Mouse (Mus musculus) CH12.LX (cell line): Measurements from ENCODE around the gene Pou4f1. TPM values are rescaled to one million over a fixed set of nuclear protein-coding genes. Genes with fewer than 3 reads are reported as not detected.

Source experiments
- DNase-seq: peaks from one replicate; pipeline ENCODE4 v3.0.0-alpha.2; 2013; ENCODE audit errors: extremely low read depth
- H3K27ac ChIP-seq: 2 replicates; pipeline ENCODE4 v1.5.1; 2012; ENCODE audit warnings: low read depth, mild to moderate bottlenecking, control low read depth, moderate library complexity; ENCODE audit not compliant: insufficient read depth
- H3K27me3 ChIP-seq: replicated peaks from 2 replicates; pipeline ENCODE3; 2012; ENCODE audit warnings: inconsistent platforms
- H3K36me3 ChIP-seq, 2 experiments: replicated peaks in 1 of 2; 2 replicates each; pipeline versions ENCODE3 to v1.6.1; 2012; ENCODE audit warnings: inconsistent platforms in 1 of 2, low read length in 1 of 2, mild to moderate bottlenecking in 1 of 2, mixed read lengths in 1 of 2, moderate library complexity in 1 of 2; ENCODE audit not compliant: control insufficient read depth in 1 of 2, insufficient read depth in 1 of 2
- H3K4me1 ChIP-seq, 2 experiments: 2 replicates each; pipeline ENCODE4 v1.6.1; 2012; ENCODE audit warnings: inconsistent platforms in 1 of 2, moderate library complexity in 1 of 2; ENCODE audit not compliant: insufficient read depth in 2 of 2, control insufficient read depth in 1 of 2
- H3K4me2 ChIP-seq: 2 replicates; pipeline ENCODE4 v1.6.1; 2012; ENCODE audit warnings: low read depth, mild to moderate bottlenecking, control low read depth; ENCODE audit not compliant: poor library complexity, insufficient read depth, severe bottlenecking
- H3K4me3 ChIP-seq, 3 experiments: fragments of 150-350 bp in 1 of 3; sonication (generic) in 1 of 3; replicated peaks in 1 of 3; 2 replicates each; pipeline versions ENCODE3 to v1.5.1; 2011 to 2012; ENCODE audit warnings: low read depth in 2 of 3, low read length in 2 of 3, mild to moderate bottlenecking in 2 of 3, moderate library complexity in 2 of 3, control low read depth in 1 of 3, improper control_type of control experiment in 1 of 3, inconsistent platforms in 1 of 3, mixed read lengths in 1 of 3; ENCODE audit not compliant: poor library complexity in 1 of 3
- H3K79me2 ChIP-seq: replicated peaks from 2 replicates; pipeline ENCODE4 v1.6.1; 2012; ENCODE audit warnings: mild to moderate bottlenecking, moderate library complexity; ENCODE audit not compliant: control insufficient read depth, poor library complexity, insufficient read depth, severe bottlenecking; ENCODE audit errors: extremely low read depth
- H3K9ac ChIP-seq: 2 replicates; pipeline ENCODE4 v1.6.1; 2012; ENCODE audit warnings: low read depth, mild to moderate bottlenecking, control low read depth, moderate library complexity; ENCODE audit not compliant: insufficient read depth
- H3K9me3 ChIP-seq: replicated peaks from 2 replicates; pipeline ENCODE3; 2012; ENCODE audit warnings: low read length, inconsistent platforms, mixed read lengths
- BHLHE40 ChIP-seq: IDR thresholded peaks from 2 replicates; pipeline ENCODE4 v1.6.1; 2011; ENCODE audit warnings: mild to moderate bottlenecking, low read depth, low read length, improper control_type of control experiment
- CHD1 ChIP-seq: IDR thresholded peaks from 2 replicates; pipeline ENCODE4 v1.6.1; 2012; ENCODE audit warnings: low read depth, low read length, improper control_type of control experiment, inconsistent platforms
- E2F4 ChIP-seq: IDR thresholded peaks from 2 replicates; pipeline ENCODE4 v1.6.1; 2011; ENCODE audit warnings: low read depth, low read length, improper control_type of control experiment; ENCODE audit not compliant: insufficient replicate concordance
- EP300 ChIP-seq: IDR thresholded peaks from 2 replicates; pipeline ENCODE4 v1.6.1; 2011; ENCODE audit warnings: low read length, improper control_type of control experiment
- IRF4 ChIP-seq: IDR thresholded peaks from 2 replicates; pipeline ENCODE4 v1.6.1; 2014; ENCODE audit warnings: low read depth, mild to moderate bottlenecking, inconsistent platforms, low read length, improper control_type of control experiment
- JUN ChIP-seq: IDR thresholded peaks from 2 replicates; pipeline ENCODE4 v1.6.1; 2011; ENCODE audit warnings: low read depth, mild to moderate bottlenecking, low read length, improper control_type of control experiment, moderate library complexity; ENCODE audit not compliant: insufficient read depth
- MAFK ChIP-seq: IDR thresholded peaks from 2 replicates; pipeline ENCODE4 v1.6.1; 2011; ENCODE audit warnings: low read length, improper control_type of control experiment; ENCODE audit not compliant: insufficient replicate concordance
- MAX ChIP-seq: IDR thresholded peaks from 2 replicates; pipeline ENCODE4 v1.6.1; 2011; ENCODE audit warnings: low read length, improper control_type of control experiment
- MAZ ChIP-seq: IDR thresholded peaks from 2 replicates; pipeline ENCODE4 v1.6.1; 2012; ENCODE audit warnings: low read depth, mild to moderate bottlenecking, inconsistent platforms, low read length, improper control_type of control experiment, moderate library complexity
- MXI1 ChIP-seq: IDR thresholded peaks from 2 replicates; pipeline ENCODE4 v1.6.1; 2011; ENCODE audit warnings: mild to moderate bottlenecking, low read depth, low read length, improper control_type of control experiment
- MYC ChIP-seq: IDR thresholded peaks from 2 replicates; pipeline ENCODE4 v1.6.1; 2011; ENCODE audit warnings: low read depth, mild to moderate bottlenecking, improper control_type of control experiment, low read length
- NELFE ChIP-seq: IDR thresholded peaks from 2 replicates; pipeline ENCODE4 v1.6.1; 2011; ENCODE audit warnings: low read depth, low read length, improper control_type of control experiment
- NRF1 ChIP-seq: IDR thresholded peaks from 2 replicates; pipeline ENCODE4 v1.6.1; 2014; ENCODE audit warnings: low read depth, mild to moderate bottlenecking, inconsistent platforms, low read length, improper control_type of control experiment, moderate library complexity
- PAX5 ChIP-seq: IDR thresholded peaks from 2 replicates; pipeline ENCODE4 v1.6.1; 2012; ENCODE audit warnings: low read length, inconsistent platforms, mixed read lengths
- POLR2AphosphoS2 ChIP-seq: IDR thresholded peaks from 2 replicates; pipeline ENCODE4 v1.6.1; 2011; ENCODE audit warnings: low read depth, low read length, improper control_type of control experiment
- RAD21 ChIP-seq: IDR thresholded peaks from 2 replicates; pipeline ENCODE4 v1.6.1; 2011; ENCODE audit warnings: low read depth, mild to moderate bottlenecking, low read length, improper control_type of control experiment, moderate library complexity
- RCOR1 ChIP-seq: conservative IDR thresholded peaks from 2 replicates; pipeline ENCODE4 v1.6.1; 2012; ENCODE audit warnings: low read depth, mild to moderate bottlenecking, inconsistent platforms, low read length, improper control_type of control experiment
- SMC3 ChIP-seq: IDR thresholded peaks from 2 replicates; pipeline ENCODE4 v1.6.1; 2011; ENCODE audit warnings: low read depth, low read length, improper control_type of control experiment
- TBP ChIP-seq: conservative IDR thresholded peaks from 2 replicates; pipeline ENCODE4 v1.6.1; 2011; ENCODE audit warnings: low read depth, low read length, improper control_type of control experiment
- UBTF ChIP-seq: IDR thresholded peaks from 2 replicates; pipeline ENCODE4 v1.6.1; 2012; ENCODE audit warnings: low read depth, mild to moderate bottlenecking, inconsistent platforms, low read length, improper control_type of control experiment, moderate library complexity
- USF2 ChIP-seq: conservative IDR thresholded peaks from 2 replicates; pipeline ENCODE4 v1.6.1; 2011; ENCODE audit warnings: low read depth, low read length, improper control_type of control experiment
- ZC3H11A ChIP-seq: IDR thresholded peaks from 2 replicates; pipeline ENCODE4 v1.6.1; 2012; ENCODE audit warnings: low read depth, mild to moderate bottlenecking, inconsistent platforms, low read length, improper control_type of control experiment
- ZMIZ1 ChIP-seq: IDR thresholded peaks from 2 replicates; pipeline ENCODE4 v1.6.1; 2012; ENCODE audit warnings: low read depth, mild to moderate bottlenecking, inconsistent platforms, low read length, improper control_type of control experiment
- dilution Hi-C: fragments of 300-500 bp; cut with MboI; formaldehyde crosslinking; loops from 2 replicates; pipeline ENCODE4 v1.14.3; 2020; ENCODE audit warnings: low sequenced_read_pairs; ENCODE audit not compliant: extremely low pct_unique_long_range_greater_than_20kb, extremely low pct_ligation_motif_present
- in situ Hi-C: fragments of 300-500 bp; cut with MboI; formaldehyde crosslinking; loops from 3 replicates; pipeline ENCODE4 v1.14.3; 2019; ENCODE audit warnings: low sequenced_read_pairs, low pct_ligation_motif_present, low pct_unique_long_range_greater_than_20kb, mixed read lengths
- polyA plus RNA-seq: library from polyadenylated mRNA; unstranded; fragments of >175 nt; gene quantifications from 2 replicates; pipeline ENCODE4 v1.2.1, GENCODE M21; 2012; ENCODE audit warnings: low read depth; ENCODE audit not compliant: insufficient read length
- total RNA-seq, 2 experiments: library from RNA; depleted of rRNA; stranded (reverse); fragments of 300-350 nt in 1 of 2; fragments of >200 nt in 1 of 2; gene quantifications; 2 replicates each; pipeline ENCODE4 v1.2.3; 2012 to 2014

Pou4f1 gene
- total and polyA plus RNA-seq, 3 experiments, result 1.1 to 4.2 (median 1.5) TPM

DNA sequence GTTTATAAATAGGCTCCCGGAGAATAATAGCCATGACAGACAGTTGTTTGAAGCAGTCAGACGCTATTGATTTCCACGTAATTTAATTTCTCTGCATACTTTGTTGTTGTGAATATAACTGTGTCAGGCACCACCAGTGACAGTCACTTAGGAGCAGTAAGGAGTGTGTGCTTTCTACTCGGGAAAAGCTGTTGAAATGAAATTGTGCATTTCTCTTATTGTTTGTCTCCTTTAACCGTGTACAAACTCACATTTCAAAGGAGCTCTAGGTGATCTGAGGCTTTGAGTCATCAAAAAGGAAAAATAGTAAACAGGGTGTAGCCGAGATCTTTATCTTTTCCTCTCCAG, 798 bp upstream of the Pou4f1 start:
- in situ Hi-C loops, result no loop called here
- Histone ChIP-seq H3K9me3 (peaks cover 6% of the 10 kb centered on the region), H3K79me2 (no peaks in the 10 kb centered on the region), H3K4me2 (peak overlapping the region; percentile 33; the same call in 1 of the 2 replicates), H3K9ac (0 out of 2 replicates have a peak overlapping the region, but pooled peaks have one; percentile 12), H3K36me3 (peaks cover 0 to 13% of the 10 kb centered on the region in 2 experiments), H3K4me3 (no peak overlapping the region), H3K4me1 (peaks cover 7 to 8% of the 10 kb centered on the region in 2 experiments), H3K27me3 (peaks cover 23% of the 10 kb centered on the region), H3K27ac (no peak overlapping the region)
- TF ChIP-seq POLR2AphosphoS2, result no peak
- TF ChIP-seq IRF4, result no peak
- no peak for TF ChIP-seq RAD21
- no peak for TF ChIP-seq E2F4
- TF ChIP-seq USF2, result no peak
- no peak for TF ChIP-seq ZC3H11A
- TF ChIP-seq MXI1, result no peak
- DNase-seq, result no peak
- dilution Hi-C loops, result no loop called here

DNA sequence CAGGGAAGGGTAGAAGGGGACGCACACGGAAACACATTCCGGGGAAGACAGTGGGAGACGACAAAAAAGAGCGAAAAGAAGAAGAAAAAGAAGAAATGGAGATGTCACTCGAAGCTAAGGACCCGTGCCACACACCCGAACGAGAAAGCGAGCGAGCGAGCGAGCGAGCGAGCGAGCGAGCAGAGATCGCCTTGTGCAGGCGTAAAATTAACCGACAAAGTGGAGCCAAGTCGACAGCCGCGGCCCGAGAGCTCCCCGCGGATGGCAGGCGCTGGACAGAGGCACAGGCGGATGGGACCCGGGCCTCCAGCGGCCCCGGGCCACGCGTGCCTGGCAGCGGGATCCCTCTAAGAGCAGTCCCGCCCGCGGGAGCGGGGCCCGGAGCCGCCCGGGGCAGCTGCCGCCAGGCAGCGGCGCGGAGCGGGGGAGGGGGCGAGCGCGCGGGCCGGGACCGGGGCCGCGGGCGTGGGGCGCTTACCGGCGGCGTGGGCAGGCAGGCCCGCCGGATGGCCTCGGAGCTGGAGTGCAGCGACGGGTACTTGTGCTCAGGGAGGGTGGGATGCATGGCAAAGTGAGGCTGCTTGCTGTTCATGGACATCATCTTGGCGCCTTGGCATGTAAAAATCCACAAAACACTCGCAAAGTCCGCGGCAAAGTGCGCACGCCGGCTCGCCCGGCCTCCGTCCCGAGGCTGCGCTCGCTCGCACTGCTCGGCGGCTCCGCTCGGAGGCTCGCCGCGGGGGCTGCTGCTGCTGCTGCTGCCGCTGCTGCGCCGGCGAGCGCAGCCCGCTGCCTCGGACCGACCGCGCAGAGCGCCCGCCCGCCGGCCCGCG, 450 bp downstream of the Pou4f1 start:
- Histone ChIP-seq H3K4me2 (peak overlapping the region; percentile 78), H3K4me3 (peak overlapping the region; percentile 53 to 90 (median 66)), H3K36me3 (peaks cover 0 to 13% of the 10 kb centered on the region in 2 experiments), H3K9me3 (peaks cover 6% of the 10 kb centered on the region), H3K79me2 (no peaks in the 10 kb centered on the region), H3K9ac (peak overlapping the region; percentile 81), H3K4me1 (peaks cover 5 to 8% of the 10 kb centered on the region in 2 experiments), H3K27me3 (peaks cover 23% of the 10 kb centered on the region), H3K27ac (peak overlapping the region; percentile 16; the same call in 1 of the 2 replicates)
- DNase-seq, result no peak
- dilution Hi-C loops, result no loop called here
- TF ChIP-seq BHLHE40 (no peak), ZMIZ1 (no peak), UBTF (peak; percentile 53), MAZ (no peak)
- in situ Hi-C loops, result no loop called here

DNA sequence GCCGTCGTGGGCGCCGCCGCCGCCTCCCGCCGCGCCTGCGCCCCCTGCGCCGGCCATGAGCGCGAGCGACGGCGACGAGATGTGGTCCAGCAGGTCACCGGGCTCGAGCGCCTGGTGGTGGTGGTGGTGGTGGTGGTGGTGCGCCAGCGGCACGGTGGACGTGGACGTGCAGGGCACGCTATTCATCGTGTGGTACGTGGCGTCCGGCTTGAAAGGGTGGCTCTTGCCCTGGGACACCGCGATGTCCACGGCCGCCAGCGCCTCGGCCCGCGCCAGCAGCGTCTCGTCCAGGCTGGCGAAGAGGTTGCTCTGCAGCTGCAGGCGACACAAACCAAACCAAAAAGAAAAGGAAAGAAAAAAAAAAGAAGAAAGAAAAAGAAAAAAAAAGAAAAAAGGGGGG, 1.2 kb downstream of the Pou4f1 start:
- Histone ChIP-seq H3K36me3 (peaks cover 0 to 13% of the 10 kb centered on the region in 2 experiments), H3K4me1 (peaks cover 4 to 5% of the 10 kb centered on the region in 2 experiments), H3K9me3 (peaks cover 6% of the 10 kb centered on the region), H3K27ac (no peak overlapping the region), H3K9ac (no peak overlapping the region), H3K4me3 (no peak overlapping the region), H3K27me3 (peaks cover 23% of the 10 kb centered on the region), H3K79me2 (no peaks in the 10 kb centered on the region), H3K4me2 (no peak overlapping the region)
- in situ Hi-C loops (no loop called here), dilution Hi-C loops (no loop called here)
- no peak for DNase-seq
- TF ChIP-seq MAFK (no peak), RAD21 (no peak), POLR2AphosphoS2 (no peak), MAX (no peak), ZMIZ1 (no peak), CHD1 (no peak), PAX5 (no peak), ZC3H11A (no peak), MYC (no peak), USF2 (no peak), NELFE (no peak), JUN (no peak), BHLHE40 (no peak), UBTF (no peak), NRF1 (no peak), EP300 (no peak), SMC3 (no peak), TBP (no peak), RCOR1 (no peak)
